Mouse (Mus musculus) intestine, postnatal 0 days (tissue): ENCODE data around the gene Arsj. TPM values are rescaled to one million over a fixed set of nuclear protein-coding genes. Genes with fewer than 3 reads are reported as not detected.

Experiments used
- ATAC-seq: fragments of 200-750 bp; cut with Nextera tagmentation; 2 replicates; pipeline ENCODE4 v1.8.0; 2017; ENCODE audit warnings: mild to moderate bottlenecking, moderate TSS enrichment, moderate library complexity
- H3K27ac ChIP-seq: fragments of 300-500 bp; sonication (generic); 2 replicates; pipeline ENCODE4 v1.5.1; 2014; ENCODE audit warnings: mild to moderate bottlenecking, low read depth, low read length, moderate library complexity
- H3K27me3 ChIP-seq: fragments of 300-500 bp; sonication (generic); replicated peaks from 2 replicates; pipeline ENCODE4 v1.6.1; 2014; ENCODE audit warnings: low read length, mixed read lengths; ENCODE audit not compliant: control insufficient read depth, insufficient read depth
- H3K36me3 ChIP-seq: fragments of 300-500 bp; sonication (generic); 2 replicates; pipeline ENCODE4 v1.6.1; 2014; ENCODE audit warnings: mild to moderate bottlenecking, moderate library complexity; ENCODE audit not compliant: control insufficient read depth, insufficient read depth
- H3K4me1 ChIP-seq: fragments of 300-500 bp; sonication (generic); replicated peaks from 2 replicates; pipeline ENCODE4 v1.6.1; 2014; ENCODE audit warnings: antibody characterized with exemption, low read length, mixed read lengths; ENCODE audit not compliant: control insufficient read depth, insufficient read depth
- H3K4me2 ChIP-seq: fragments of 300-500 bp; sonication (generic); replicated peaks from 2 replicates; pipeline ENCODE4 v1.6.1; 2014; ENCODE audit warnings: low read depth, mild to moderate bottlenecking, moderate library complexity
- H3K4me3 ChIP-seq: fragments of 300-500 bp; sonication (generic); 2 replicates; pipeline ENCODE4 v1.5.1; 2014; ENCODE audit warnings: low read depth, low read length
- H3K9ac ChIP-seq: fragments of 300-500 bp; sonication (generic); 2 replicates; pipeline ENCODE4 v1.6.1; 2014; ENCODE audit warnings: mild to moderate bottlenecking, low read depth, low read length
- H3K9me3 ChIP-seq: fragments of 300-500 bp; sonication (generic); 2 replicates; pipeline ENCODE4 v1.6.1; 2016; ENCODE audit warnings: mixed run types; ENCODE audit not compliant: control insufficient read depth
- CTCF ChIP-seq: sonication (generic); IDR thresholded peaks from 2 replicates; pipeline ENCODE4 v1.5.1; 2016; ENCODE audit warnings: low read depth, mild to moderate bottlenecking, control low read depth, antibody characterized with exemption, moderate library complexity
- WGBS: fragments of 180-500 bp; shearing (Covaris S2); extraction: QIAGEN DNeasy Blood & Tissue Kit; methylation state at CpG from one replicate; pipeline ENCODE4 v1.1.7; 2014; 5-methylcytosine and 5-hydroxymethylcytosine counted together
- polyA plus RNA-seq: library from polyadenylated mRNA; unstranded; fragments of >200 nt; fragmentation: Nextera tagmentation; extraction: Ambion mirVana; gene quantifications from 2 replicates; pipeline ENCODE4 v1.2.1, GENCODE M21; 2015

Gene Arsj
- polyA plus RNA-seq, 1 experiment from 2014 or later = 0.68 TPM

DNA sequence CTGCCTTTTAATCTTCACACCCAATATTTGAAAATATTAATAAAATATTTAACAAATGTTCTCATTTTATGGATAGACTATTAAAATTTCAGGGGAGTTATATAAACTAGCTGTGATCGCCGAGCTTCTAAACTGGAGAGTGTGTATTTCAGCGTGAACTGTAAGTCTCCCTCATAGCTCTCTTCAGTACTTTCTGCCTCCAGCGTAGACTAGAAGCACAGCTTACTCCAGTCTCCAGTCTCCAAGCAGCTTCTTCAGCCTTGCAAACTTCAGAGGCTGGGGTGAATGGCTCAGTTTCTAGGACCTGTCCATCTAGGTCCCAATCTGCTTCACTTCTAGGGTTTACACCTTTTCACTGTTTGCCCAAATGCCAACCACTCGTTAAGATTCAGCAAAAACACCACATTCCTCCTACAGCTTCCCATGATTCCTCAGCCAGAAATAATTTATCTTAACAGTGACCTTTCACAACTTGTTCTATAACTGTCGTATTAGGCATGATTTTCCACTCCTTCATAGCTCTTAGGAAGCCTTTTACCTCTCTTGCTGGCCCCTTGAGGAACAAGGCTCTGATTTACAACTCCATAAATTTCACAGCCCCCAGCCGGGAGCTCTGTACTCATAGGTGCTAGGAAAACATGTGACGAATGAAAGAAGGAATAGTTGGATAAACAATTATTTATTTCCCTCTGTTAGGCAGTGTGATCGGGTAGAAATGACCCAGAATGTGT lies 9.5 kb downstream of the Arsj start:
- Histone ChIP-seq H3K27ac (no peak overlapping the region), H3K27me3 (no peaks in the 10 kb centered on the region), H3K4me1 (no peaks in the 10 kb centered on the region), H3K9me3 (no peaks in the 10 kb centered on the region), H3K36me3 (no peaks in the 10 kb centered on the region), H3K4me3 (no peak overlapping the region), H3K4me2 (no peak overlapping the region), H3K9ac (no peak overlapping the region)
- TF ChIP-seq CTCF = no peak
- no peak for ATAC-seq
- 61% methylated on average over 9 of the region's 9 CpGs for WGBS

DNA sequence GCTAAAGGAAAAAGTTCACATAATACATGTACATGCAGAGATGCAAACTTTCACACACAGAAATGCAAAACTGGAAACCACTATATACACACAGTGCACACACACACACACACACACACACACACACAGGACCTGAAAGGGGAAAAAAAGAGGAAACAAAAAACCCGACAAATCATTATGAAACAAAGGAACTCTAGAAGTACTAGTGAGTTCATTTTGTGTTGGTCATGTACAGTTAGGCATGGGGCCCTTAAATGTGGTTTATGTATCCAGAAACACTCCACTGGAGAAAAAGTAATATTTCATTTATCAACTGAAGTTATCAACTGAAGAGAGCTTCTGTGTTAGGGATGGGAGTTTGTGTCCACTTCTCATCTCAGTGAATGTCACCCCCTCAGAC lies 10.2 kb downstream of the Arsj start:
- no peak for ATAC-seq
- H3K4me3 ChIP-seq = no peak overlapping the region
- 70% methylated on average over 1 of the region's 1 CpGs for WGBS
- H3K4me2 ChIP-seq = no peak overlapping the region
- H3K4me1 ChIP-seq = no peaks in the 10 kb centered on the region
- no peak overlapping the region for H3K27ac ChIP-seq
- H3K9me3 ChIP-seq = no peaks in the 10 kb centered on the region
- H3K36me3 ChIP-seq = no peaks in the 10 kb centered on the region
- TF ChIP-seq CTCF = no peak
- no peak overlapping the region for H3K9ac ChIP-seq
- H3K27me3 ChIP-seq = no peaks in the 10 kb centered on the region

DNA sequence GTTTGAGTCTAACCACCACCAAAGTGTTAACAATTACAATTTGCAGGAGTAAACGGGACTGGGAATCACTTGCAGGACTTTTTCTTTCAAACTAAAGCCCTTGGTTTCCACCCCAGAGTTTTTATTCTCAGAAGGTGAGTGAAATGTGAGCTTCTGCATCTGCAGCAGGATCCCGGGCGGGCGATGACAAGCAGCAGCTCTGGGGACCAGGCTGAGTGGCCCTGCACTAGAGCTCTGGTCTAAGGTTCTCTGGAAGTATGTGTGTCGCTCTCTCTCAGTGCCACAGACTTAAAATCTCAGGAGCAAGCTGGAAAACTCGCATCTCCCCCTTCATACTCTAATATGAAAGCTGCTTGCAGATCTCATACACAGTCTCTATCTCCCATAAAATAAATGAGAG lies 15.8 kb downstream of the Arsj start:
- no peaks in the 10 kb centered on the region for H3K36me3 ChIP-seq
- H3K27me3 ChIP-seq = no peaks in the 10 kb centered on the region
- no peak overlapping the region for H3K9ac ChIP-seq
- H3K9me3 ChIP-seq = no peaks in the 10 kb centered on the region
- no peak overlapping the region for H3K27ac ChIP-seq
- H3K4me1 ChIP-seq = no peaks in the 10 kb centered on the region
- no peak overlapping the region for H3K4me2 ChIP-seq
- 72% methylated on average over 6 of the region's 6 CpGs for WGBS
- ATAC-seq = no peak
- no peak for TF ChIP-seq CTCF
- H3K4me3 ChIP-seq = no peak overlapping the region

DNA sequence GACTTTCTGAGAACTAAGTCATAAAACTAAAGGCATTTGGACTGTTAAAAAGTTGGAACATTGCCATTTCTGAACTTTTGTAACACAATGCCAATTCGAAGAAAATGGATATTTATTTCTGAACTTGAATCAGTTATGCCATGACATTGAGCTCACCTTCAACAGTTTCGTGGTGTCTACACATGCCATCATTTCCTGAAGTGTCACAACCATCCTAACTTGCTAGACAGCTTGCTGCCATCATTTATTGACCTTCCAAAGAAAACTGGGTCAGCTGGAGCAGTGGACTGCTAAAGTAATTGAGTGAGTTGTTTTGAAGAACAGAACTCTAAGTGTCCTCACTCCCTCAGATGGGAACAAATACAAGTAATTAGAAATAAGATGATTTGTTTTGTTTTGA lies 16.2 kb downstream of the Arsj start:
- Histone ChIP-seq H3K27ac (no peak overlapping the region), H3K9me3 (no peaks in the 10 kb centered on the region), H3K4me1 (no peaks in the 10 kb centered on the region), H3K36me3 (no peaks in the 10 kb centered on the region), H3K4me3 (no peak overlapping the region), H3K27me3 (no peaks in the 10 kb centered on the region), H3K9ac (no peak overlapping the region), H3K4me2 (no peak overlapping the region)
- no peak for TF ChIP-seq CTCF
- no peak for ATAC-seq
- 58% methylated on average over 2 of the region's 2 CpGs for WGBS

DNA sequence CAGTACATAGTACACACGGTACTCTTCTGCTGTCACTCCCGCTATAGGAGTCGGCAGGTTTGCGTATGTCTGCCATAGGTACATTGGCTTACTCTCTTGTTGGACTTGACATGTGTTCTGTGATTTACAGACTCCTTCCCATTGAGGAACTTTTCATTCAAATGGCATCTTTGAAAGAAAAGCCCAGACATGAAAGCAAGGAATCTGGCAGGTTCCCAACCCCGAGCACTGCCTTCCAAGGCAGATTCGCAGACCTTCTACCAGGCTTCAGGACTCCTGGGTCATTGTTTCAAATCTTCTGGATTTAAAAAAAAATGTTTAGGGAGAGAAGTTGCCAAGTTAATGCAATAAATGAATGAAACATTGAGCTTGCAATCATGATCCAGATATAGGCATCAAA lies 19.8 kb downstream of the Arsj start:
- H3K9ac ChIP-seq = no peak overlapping the region
- H3K4me1 ChIP-seq = no peaks in the 10 kb centered on the region
- H3K4me2 ChIP-seq = no peak overlapping the region
- H3K27me3 ChIP-seq = no peaks in the 10 kb centered on the region
- 94% methylated on average over 6 of the region's 6 CpGs for WGBS
- no peaks in the 10 kb centered on the region for H3K36me3 ChIP-seq
- TF ChIP-seq CTCF = no peak
- no peak for ATAC-seq
- H3K9me3 ChIP-seq = no peaks in the 10 kb centered on the region
- no peak overlapping the region for H3K27ac ChIP-seq
- H3K4me3 ChIP-seq = no peak overlapping the region

DNA sequence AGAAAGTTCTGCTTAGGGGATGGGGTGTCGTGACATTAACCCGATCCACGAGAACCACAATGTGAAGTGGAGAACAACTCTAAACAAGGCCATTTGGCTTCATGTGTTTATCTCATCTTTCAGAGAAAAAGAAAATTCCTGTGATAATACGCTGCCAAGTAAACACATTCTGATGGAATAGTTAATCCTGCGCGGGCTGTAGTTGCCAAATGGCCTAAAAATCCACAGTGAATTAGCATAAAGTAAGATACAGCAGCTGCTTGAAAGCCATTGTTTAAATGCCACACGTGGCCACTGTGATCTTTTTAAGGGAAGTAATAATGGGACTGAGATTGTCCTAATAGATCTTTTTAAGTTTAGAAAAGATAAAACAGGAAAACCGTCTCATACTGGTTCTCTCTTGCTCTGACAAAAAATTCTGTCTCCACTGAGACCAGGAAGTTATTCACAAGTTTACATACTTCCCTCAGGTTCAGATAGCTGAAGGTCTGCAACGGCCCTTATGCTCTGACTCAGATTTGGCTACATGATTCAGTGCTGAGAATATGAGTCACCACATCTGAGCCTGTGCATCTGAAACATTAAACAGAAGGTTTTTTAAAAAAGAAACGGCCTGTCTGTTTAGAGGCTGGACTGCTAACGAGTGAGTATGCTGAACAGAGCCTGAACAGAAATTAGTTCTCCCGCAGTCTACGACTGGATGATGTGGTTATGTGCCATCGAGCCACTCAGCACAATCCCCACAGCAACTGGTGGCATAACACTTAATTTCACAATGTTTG lies 21.4 kb downstream of the Arsj start:
- H3K36me3 ChIP-seq = no peaks in the 10 kb centered on the region
- ATAC-seq = no peak
- no peak overlapping the region for H3K4me2 ChIP-seq
- no peak for TF ChIP-seq CTCF
- 49% methylated on average over 14 of the region's 14 CpGs for WGBS
- no peak overlapping the region for H3K9ac ChIP-seq
- H3K27me3 ChIP-seq = no peaks in the 10 kb centered on the region
- no peaks in the 10 kb centered on the region for H3K4me1 ChIP-seq
- H3K4me3 ChIP-seq = no peak overlapping the region
- no peak overlapping the region; the same call in 1 of the 2 replicates for H3K27ac ChIP-seq
- H3K9me3 ChIP-seq = no peaks in the 10 kb centered on the region
